Mouse (Mus musculus) olfactory bulb, adult 2 months (tissue): ENCODE measurements around the gene Srp9. TPM values are rescaled to one million over a fixed set of nuclear protein-coding genes. Genes with fewer than 3 reads are reported as not detected.

ENCODE experiments used
- H3K27ac ChIP-seq: fragments of 200-500 bp; 2 replicates; pipeline ENCODE4 v1.5.1; 2012; ENCODE audit warnings: low read depth, low read length; ENCODE audit not compliant: insufficient read depth
- H3K4me1 ChIP-seq: fragments of 200-500 bp; 2 replicates; pipeline ENCODE4 v1.6.1; 2012; ENCODE audit warnings: low read length; ENCODE audit not compliant: control insufficient read depth, insufficient read depth
- H3K4me3 ChIP-seq: fragments of 200-500 bp; 2 replicates; pipeline ENCODE4 v1.5.1; 2012; ENCODE audit warnings: mild to moderate bottlenecking, low read depth, low read length, moderate library complexity; ENCODE audit not compliant: insufficient read depth
- CTCF ChIP-seq: fragments of 200-500 bp; IDR thresholded peaks from 2 replicates; pipeline ENCODE4 v1.5.1; 2012; ENCODE audit warnings: low read depth, mild to moderate bottlenecking, low read length, moderate library complexity; ENCODE audit not compliant: insufficient read depth
- POLR2A ChIP-seq: fragments of 200-500 bp; IDR thresholded peaks from 2 replicates; pipeline ENCODE4 v1.6.1; 2012; ENCODE audit warnings: mild to moderate bottlenecking, low read depth, low read length, moderate library complexity; ENCODE audit not compliant: insufficient read depth
- WGBS: fragments of 180-500 bp; shearing (Covaris S2); methylation state at CpG from one replicate; pipeline ENCODE4 v1.1.7; 2018; 5-methylcytosine and 5-hydroxymethylcytosine counted together
- polyA plus RNA-seq: library from polyadenylated mRNA; stranded (reverse); fragments of >200 nt; gene quantifications from 2 replicates; pipeline ENCODE4 v1.2.4, GENCODE M21; 2012; ENCODE audit warnings: low replicate concordance; ENCODE audit not compliant: missing spikeins, insufficient read depth, insufficient read length

Gene Srp9
- polyA plus RNA-seq: not detected in 2 replicates

DNA sequence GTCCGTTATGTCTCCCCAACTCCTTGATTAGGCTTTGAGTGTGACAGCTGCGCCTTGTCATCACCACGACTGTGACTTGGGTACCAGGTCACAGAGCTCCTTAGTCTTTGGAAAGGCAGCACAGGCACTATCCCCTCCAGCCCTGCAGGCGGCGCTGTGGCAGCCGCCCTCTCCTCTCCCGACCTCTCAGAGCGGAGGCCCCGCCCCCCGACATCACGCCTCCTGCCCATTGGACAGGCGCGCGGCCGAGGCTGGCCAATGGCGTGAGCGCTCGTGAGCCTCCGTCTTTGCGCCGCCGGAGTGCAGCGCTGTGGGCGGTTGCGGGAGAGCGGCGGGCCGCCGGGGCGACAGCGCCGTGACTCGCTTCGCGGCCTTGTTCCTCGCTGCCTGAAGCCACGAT lies at the start of gene Srp9:
Srp9 (plus strand) TSS at position 232 of the 400 bp plus-strand sequence.
- H3K27ac ChIP-seq: peak within 1 kb of the TSS; percentile 43; the same call in 1 of the 2 replicates
- peaks cover 7% of the 10 kb centered on the region; the same call in 1 of the 2 replicates for H3K4me1 ChIP-seq
- peak; percentile 84 for TF ChIP-seq POLR2A
- peak; percentile 93 for TF ChIP-seq CTCF
- H3K4me3 ChIP-seq: peak within 1 kb of the TSS; percentile 81
- WGBS: under 1% methylated on average over 37 of the region's 37 CpGs

DNA sequence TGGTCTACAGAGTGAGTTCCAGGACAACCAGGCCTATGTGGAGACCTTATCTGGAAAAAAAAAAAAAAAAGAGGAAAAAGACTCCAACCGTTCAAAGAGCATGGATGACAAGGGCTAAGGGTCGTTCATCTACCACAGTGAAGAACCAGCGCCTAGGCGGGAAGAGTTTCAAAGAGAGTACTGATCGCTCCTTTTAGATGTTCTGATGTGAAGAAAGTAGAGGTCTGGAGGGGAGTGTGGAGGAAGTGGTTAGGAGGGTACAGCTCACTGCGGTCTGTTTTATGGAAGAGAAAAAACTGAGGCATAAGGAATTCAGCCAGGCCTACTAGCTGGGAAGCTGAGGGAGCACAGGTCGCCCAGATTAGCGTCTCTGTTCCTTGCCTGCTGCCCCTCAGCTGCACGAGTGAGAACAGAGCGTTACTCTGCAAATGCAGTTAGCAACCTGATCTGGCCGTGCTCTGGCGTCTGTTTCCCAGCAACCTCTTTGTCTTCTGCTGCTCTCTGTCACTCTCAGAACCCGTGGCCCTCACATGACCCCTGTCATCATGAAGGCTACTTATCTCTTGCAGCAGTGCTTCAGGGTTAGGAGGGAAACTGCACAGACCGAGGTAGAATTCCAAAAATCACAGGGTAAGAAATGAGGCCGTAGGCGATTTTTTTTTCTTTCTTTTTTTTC lies 42.7 kb upstream of the Srp9 start:
- WGBS: 39% methylated on average over 16 of the region's 16 CpGs
- no peak for TF ChIP-seq POLR2A
- TF ChIP-seq CTCF: no peak
- Histone ChIP-seq H3K4me3 (no peak overlapping the region), H3K27ac (no peak overlapping the region), H3K4me1 (peaks cover 4% of the 10 kb centered on the region)

DNA sequence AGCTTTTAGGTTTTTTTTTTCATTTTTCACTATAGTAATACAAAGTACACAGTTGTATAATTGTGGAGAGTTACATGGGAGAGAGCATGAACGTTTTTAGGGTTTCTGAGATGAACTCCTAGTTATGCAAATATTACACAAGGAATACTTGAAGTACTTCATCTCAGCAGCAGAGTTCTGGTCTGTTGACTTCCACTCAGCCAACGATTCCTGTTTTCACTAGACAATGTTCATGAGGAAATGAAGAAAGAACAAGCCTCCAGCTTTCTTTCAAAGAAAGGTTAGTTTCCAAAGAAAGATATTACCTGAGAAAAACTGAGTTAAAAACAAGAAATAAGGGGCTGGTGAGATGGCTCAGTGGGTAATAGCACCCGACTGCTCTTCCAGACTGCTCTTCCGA lies 41.1 kb upstream of the Srp9 start:
- Histone ChIP-seq H3K4me3 (no peak overlapping the region), H3K27ac (no peak overlapping the region), H3K4me1 (peaks cover 4% of the 10 kb centered on the region)
- TF ChIP-seq CTCF: no peak
- no peak for TF ChIP-seq POLR2A
- WGBS: 94% methylated on average over 4 of the region's 4 CpGs

DNA sequence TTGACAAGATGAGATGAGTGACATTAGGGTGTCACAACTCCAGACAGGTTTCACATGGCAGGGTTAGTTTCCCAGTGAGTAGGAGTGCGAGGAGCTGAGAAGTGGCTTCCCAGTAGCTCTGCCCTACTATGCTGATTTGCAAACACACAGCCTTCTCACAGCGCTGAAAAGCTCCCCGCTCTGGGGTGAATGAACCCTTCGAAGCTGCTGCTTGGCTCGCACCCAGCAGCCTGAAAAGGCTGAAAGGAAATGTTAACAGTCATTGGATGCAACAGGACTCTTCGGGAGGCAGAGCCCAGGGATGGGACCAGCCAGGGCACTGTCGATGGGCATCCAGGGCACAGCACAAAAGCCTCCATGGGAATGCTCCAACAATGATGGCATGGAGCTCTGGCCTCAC lies 37.8 kb upstream of the Srp9 start:
- no peak for TF ChIP-seq POLR2A
- TF ChIP-seq CTCF: no peak
- H3K27ac ChIP-seq: peak overlapping the region; percentile 12; the same call in 1 of the 2 replicates
- 40% methylated on average over 7 of the region's 7 CpGs for WGBS
- peaks cover 19% of the 10 kb centered on the region for H3K4me1 ChIP-seq
- no peak overlapping the region for H3K4me3 ChIP-seq

DNA sequence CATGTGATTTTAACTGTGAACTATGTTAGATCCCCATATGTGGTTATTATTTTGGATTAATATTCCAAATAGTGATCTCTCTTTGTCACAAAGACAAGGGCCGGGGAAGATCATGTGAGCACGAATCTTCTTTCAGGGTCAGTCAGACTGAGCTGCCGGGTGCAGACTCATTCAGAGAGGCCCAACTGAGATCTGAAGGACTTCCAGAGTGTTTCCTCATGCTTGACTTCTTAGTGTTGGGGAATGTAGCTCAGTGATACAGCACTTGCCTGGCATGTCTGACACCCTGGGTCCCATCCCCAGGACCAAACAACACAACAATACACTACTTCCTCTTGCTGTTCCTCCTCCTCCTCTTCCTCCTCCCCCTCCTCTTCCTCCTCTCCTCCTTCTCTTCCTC lies 37.2 kb upstream of the Srp9 start:
- Histone ChIP-seq H3K4me1 (peaks cover 15% of the 10 kb centered on the region), H3K4me3 (no peak overlapping the region), H3K27ac (no peak overlapping the region)
- WGBS: 82% methylated on average over 3 of the region's 3 CpGs
- TF ChIP-seq CTCF: no peak
- TF ChIP-seq POLR2A: no peak

DNA sequence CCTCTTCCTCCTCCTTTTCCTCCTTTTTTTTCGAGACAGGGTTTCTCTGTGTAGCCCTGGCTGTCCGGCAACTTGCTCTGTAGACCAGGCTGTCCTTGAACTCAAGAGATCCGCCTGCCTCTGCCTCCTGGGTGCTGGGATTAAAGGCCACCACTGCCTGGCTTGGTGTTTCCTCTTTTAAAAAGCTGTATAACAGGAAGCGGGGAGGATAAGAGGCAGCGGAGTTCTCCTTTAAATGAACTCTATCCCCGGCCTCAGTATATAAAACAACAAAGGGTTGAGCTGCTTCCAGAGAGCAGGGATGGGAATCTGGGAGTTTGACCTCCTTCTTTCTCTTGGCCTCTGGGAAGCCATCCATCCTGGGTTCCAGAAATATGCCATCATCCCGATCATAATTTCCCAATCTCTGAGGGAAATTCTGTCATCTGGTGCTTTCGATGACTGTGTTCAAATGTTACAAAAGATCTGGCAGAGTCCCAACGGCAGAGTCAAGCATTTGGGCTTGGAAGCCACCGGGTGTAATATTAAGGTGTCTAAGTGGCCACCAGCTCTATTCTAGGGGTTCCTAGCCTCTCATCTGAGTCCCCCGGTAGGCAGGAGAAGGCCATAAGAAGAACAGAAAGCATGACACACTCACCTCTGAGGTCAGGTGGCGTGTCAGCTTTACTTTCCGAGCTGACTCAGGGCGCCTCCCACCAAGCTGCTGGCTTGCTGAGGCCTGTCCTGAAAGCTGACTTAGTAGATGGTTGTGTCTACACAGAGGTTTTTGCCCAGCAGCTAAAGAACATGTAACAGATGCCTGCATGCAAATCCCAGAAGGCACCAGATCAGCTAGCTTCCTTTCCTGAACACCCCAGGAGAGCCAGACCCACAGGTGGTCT lies 36.5 kb upstream of the Srp9 start:
- H3K4me1 ChIP-seq: peaks cover 15% of the 10 kb centered on the region
- H3K27ac ChIP-seq: no peak overlapping the region
- WGBS: 88% methylated on average over 14 of the region's 14 CpGs

DNA sequence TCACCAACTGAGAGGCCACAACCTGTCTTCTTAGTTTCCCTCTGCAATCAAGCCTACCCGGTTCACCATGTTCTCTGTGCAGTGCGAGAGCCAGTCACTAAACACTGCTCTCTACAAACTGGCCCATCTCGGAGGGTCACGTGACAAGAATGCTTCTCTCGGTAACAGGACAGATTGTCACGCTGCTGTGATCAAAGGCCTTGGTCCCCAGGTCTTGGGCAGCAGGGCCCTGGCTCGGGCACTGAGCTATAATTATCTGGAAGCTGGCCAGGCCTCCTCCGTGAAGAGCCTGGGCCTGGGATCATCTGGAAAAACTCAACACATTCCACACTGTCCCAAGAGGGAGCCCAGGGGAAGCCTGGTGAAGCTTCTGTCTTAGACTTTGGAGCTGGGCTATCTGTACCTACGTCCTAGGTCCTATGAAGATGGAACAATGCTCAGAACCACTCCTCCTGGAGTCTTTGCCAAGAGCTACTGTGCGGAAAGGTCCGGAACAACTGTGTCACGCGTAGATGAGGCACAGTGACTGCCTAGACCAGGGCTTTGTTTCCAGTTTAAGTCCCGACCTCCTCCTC lies 35.6 kb upstream of the Srp9 start:
- peaks cover 15% of the 10 kb centered on the region for H3K4me1 ChIP-seq
- no peak for TF ChIP-seq POLR2A
- TF ChIP-seq CTCF: no peak
- no peak overlapping the region for H3K27ac ChIP-seq
- no peak overlapping the region for H3K4me3 ChIP-seq
- 64% methylated on average over 14 of the region's 14 CpGs for WGBS

More for the DNA sequence above, 36.5 kb upstream of the Srp9 start:
- TF ChIP-seq POLR2A (no peak), CTCF (no peak)
- no peak overlapping the region for H3K4me3 ChIP-seq

DNA sequence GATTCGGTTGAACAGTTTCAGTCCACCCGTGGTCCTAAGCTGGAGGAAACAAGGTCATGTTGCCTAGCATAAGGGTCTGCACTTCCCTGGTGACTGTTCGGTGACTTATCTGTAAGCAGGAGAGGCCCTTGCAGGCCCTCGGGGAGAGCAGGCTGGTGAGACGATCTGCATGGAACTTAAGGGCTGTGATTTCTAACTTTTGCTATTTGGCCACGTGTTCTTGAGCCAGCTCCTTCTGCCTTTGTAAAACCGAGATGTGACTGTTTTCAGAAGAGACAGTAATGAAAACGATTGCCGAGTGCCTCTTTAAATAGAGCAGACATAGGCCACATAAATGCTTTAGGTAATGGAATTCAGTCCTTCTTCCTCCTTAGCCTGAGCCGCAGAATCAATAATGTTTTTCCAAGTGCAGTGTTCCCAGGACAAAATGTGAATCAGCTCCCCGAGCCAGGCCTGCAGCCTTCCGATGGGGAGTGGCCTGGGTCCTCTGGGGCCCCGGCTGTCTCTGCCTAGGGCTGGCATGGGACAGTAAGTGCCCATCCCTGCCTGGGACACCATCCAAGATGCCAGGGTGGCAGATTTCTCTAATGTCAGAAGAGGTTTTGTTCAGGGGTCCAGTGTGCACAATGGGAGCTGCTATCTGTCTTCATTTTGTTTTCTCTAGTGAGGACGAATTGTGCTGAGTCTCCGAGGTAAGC lies 34.8 kb upstream of the Srp9 start:
- H3K27ac ChIP-seq: no peak overlapping the region
- TF ChIP-seq CTCF (no peak), POLR2A (no peak)
- no peak overlapping the region for H3K4me3 ChIP-seq
- 57% methylated on average over 15 of the region's 15 CpGs for WGBS
- peaks cover 18% of the 10 kb centered on the region for H3K4me1 ChIP-seq

DNA sequence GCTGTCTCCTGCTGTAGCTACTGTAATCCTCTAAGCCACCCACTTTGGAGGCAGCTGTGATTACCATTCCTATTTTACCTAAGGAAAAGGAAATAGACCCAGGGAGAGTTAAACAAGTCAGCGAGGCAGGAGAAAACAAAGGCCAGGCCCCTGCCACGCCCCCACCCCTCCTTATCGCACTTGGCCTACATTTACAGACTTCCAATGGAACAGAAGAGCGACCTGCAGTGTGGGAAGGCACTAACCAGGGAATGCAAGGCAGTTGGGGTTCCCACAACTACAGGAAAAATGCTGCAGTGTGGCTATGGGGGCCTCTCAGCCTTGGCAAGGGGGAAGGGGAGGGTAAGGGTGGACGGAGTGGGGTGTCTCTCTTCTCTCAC lies 34.2 kb upstream of the Srp9 start:
- TF ChIP-seq CTCF: no peak
- no peak for TF ChIP-seq POLR2A
- WGBS: 47% methylated on average over 5 of the region's 5 CpGs
- Histone ChIP-seq H3K4me1 (peaks cover 23% of the 10 kb centered on the region), H3K4me3 (no peak overlapping the region), H3K27ac (no peak overlapping the region)
